Mouse (Mus musculus) heart, adult 9 months (tissue): ENCODE measurements around the gene Igflr1.

Experiments
- DNase-seq, 2 experiments: peaks; one replicate each; pipeline ENCODE4 v3.0.0; 2022; ENCODE audit warnings: low spot score in 2 of 2

Igflr1 gene

DNA sequence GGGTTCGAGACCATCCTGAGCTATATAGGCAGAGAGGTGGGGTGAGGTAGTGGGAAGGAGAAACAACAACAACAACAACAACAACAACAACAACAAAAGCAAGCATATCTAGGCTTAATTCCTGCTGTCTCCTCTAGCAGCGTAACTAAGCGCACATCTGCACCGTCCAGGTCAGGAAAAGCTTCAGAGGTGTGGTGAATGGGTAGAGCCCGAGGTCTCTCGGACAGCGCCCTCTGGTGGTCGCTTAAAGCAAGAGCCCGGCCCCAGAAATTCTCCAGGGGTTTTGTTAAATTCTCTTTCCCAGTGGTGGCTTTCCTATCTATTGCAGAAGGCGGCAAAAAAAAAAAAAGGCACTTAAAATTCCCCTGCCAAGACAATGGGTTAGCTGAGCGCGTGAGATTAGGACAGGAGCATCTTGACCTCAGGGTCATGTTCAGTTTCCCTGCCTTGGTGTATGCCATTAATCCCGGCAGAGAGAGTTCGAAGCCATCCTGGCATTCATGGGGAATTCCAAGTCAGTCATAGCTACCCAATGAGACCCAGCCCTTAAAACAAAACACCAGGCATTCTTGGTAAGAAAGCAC lies 48.4 kb downstream of the Igflr1 start:
- DNase-seq, result peak in 1 of 2 experiments; percentile 41

DNA sequence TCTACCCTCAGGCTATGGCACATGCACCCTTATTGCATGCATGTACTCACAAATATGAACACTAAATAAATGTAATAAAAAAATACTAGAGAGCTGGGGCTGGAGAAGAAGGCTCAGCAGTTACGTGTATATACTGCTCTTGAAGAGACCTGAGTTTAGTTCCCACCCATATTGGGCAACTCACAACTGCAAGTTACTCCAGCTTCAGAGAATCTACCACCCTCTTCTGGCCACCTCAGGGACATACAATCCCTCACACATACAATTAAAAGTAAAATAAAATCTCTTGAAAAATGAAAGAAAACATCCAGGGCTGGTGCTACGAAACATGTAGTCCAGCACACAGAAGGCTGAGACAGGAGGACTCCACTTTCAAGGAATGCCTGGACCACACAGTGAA lies 49.2 kb downstream of the Igflr1 start:
- DNase-seq, result no peak

DNA sequence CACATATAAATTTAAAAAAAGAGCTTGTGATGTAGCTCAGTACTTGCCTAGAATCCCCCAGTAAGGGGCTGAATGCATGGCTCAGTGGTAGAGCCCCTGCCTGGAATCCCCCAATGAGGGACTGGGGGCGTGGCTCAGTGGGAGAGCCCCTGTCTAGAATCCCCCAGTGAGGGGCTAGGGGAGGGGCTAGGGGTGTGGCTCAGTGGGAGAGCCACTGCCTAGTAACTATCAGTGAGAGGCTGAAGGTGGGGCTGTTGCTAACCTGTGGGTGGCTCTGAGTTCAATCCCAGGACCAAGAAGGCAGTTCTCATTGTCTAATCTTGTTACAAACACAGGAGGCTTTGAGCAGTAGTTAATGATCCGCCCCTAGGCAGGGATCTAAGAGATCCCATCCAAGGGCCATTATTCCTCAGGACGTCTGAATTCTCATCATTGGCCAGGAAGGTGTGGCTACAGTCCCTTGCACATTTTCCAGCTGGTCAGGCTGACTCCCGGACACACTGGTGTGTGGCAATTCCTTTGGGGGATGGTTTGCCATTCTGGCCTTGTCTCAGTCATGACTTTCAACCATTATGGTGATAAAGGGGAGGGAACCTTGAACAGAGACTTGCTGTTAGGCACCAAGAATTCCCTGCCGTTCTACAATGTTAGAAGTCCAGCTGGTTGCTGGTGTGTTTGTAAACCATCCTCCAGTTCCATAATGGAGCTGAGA lies 50.0 kb downstream of the Igflr1 start:
- DNase-seq, result no peak
